Comparison of ENCODE assay signal across 22 mouse cellular contexts in genomic region chr6:125653416-125653815, GRCm38 (mm10). TPM values are rescaled to one million over a fixed set of nuclear protein-coding genes. Genes with fewer than 3 reads are reported as not detected.
A peak's percentile ranks its signal among the peaks of the same experiment; 100 is the strongest.
DNase-seq lines count a peak whose midpoint lies in the region.
"Had no signal": no experiment of that assay in that cellular context is flagged by ENCODE, and none has a peak within 500 bp of the region (broad histone marks: within the 10 kb centered on the region; RNA-seq: fewer than 3 reads in every experiment).

No protein-coding gene starts in this region.

- WGBS in limb, embryonic 10.5 days = 79% methylated on average over 1 of the region's 1 CpGs

- H3K9me3 ChIP-seq in limb, embryonic 10.5 days (replicated peaks) = no peaks in the 10 kb centered on the region
- H3K9me3 ChIP-seq: heart, embryonic 10.5 days; heart, embryonic 13.5 days had no signal

- H3K27me3 ChIP-seq in limb, embryonic 10.5 days (ENCODE audit: low read depth, poor library complexity, severe bottlenecking) = no peaks in the 10 kb centered on the region

- H3K4me3 ChIP-seq in limb, embryonic 10.5 days = no peak overlapping the region
- H3K4me3 ChIP-seq: gastrocnemius, adult 2 months; heart, adult 2 months; heart, embryonic 10.5 days; heart, embryonic 13.5 days had no signal

- H3K36me3 ChIP-seq in limb, embryonic 10.5 days = no peaks in the 10 kb centered on the region
- H3K36me3 ChIP-seq: heart, embryonic 10.5 days; heart, embryonic 13.5 days had no signal

- no peaks in the 10 kb centered on the region for H3K4me1 ChIP-seq in limb, embryonic 10.5 days
- H3K4me1 ChIP-seq: heart, embryonic 10.5 days had no signal

- no peak overlapping the region for H3K27ac ChIP-seq in limb, embryonic 10.5 days
- H3K27ac ChIP-seq: gastrocnemius, adult 2 months; heart, adult 2 months; heart, embryonic 10.5 days; heart, embryonic 13.5 days; hindbrain, embryonic 14.5 days; hindbrain, postnatal 0 days had no signal

- peak; percentile 46 for DNase-seq in adrenal gland, postnatal 10 days
- no peak for DNase-seq in adrenal gland, postnatal 25 days
- peak; percentile 35 for DNase-seq in adrenal gland, postnatal 14 days
- DNase-seq in gonadal fat pad, adult 2 months (ENCODE audit: low read depth) = peak; percentile 79
- DNase-seq in lung, postnatal 14 days = no peak
- no peak for DNase-seq in limb, embryonic 10.5 days (ENCODE audit: low spot score)
- DNase-seq: cerebellum, adult 11-12 months; cerebellum, adult 8-10 months; forebrain, postnatal 0 days; gastrocnemius, adult 2 months; gastrocnemius, postnatal 25 days; heart, adult 2 months; heart, postnatal 14 days; heart, postnatal 4 days; kidney, adult 18-20 months had no signal

RNA-seq across cellular contexts. Expression of gene Ano2, which starts 36.8 kb away (rescaled TPM):
- under 1 TPM; 0.36 to 0.54 TPM for total RNA-seq in adrenal gland, postnatal 10 days (2021)
- total RNA-seq in adrenal gland, postnatal 25 days (2021) = not detected in 2 replicates
- total RNA-seq in adrenal gland, postnatal 14 days (2021) = 0.26 TPM in 1 of 2 replicates, not detected in the other
- not detected in 2 replicates for polyA plus RNA-seq in gonadal fat pad, adult 2 months (2012; rRNA removed)
- 0.20 and 0.53 TPM in 2 replicates for polyA plus RNA-seq in limb, embryonic 10.5 days (2016; fragmentation: Nextera tagmentation; extraction: Ambion mirVana)
- total RNA-seq: gastrocnemius, adult 2 months; gastrocnemius, postnatal 25 days; granulocyte monocyte progenitor cell, adult 5-6 weeks; heart, postnatal 14 days had no signal
- polyA plus RNA-seq: activated CD4-positive, CD25-positive, alpha-beta regulatory T cell, adult 4 months; inflammation-experienced regulatory T-cells, adult 6 months had no signal

Comparison
In these comparisons a context has a peak if more than half of its experiments do, and no peak if none do; other contexts are left out.
1. DNase-seq: peak in adrenal gland, postnatal 10 days (single experiment), adrenal gland, postnatal 14 days (single experiment) and gonadal fat pad, adult 2 months (single experiment); none in adrenal gland, postnatal 25 days (single experiment), lung, postnatal 14 days (single experiment) and limb, embryonic 10.5 days (single experiment).